Mouse (Mus musculus): Measurements from ENCODE around the gene Pigg.

DNA sequence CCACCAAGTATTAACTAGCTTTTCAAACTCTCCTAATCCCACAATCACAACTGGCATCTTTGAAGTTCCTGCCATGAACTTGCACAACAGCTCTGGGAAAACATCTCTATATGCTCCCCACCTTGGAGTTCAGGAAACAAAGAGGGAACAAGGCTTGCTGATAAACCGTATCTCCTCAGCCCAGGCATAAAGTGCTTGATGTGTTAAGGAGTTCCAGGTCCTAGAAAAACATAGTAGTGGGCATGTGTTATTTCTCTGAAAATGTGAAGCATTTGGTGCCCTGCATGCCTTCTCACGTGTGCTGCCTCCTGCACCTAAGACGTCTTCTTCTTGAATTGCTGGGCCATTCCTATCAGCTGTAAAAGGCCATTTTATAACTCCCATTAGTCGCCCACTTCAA, 25.0 kb downstream of the Pigg start:
- TF ChIP-seq CTCF (IDR thresholded peaks at IDR 0.05; ENCODE audit: borderline replicate concordance, insufficient read depth, low read depth, low read length): no peak
- TF ChIP-seq POLR2A (IDR thresholded peaks at IDR 0.05; ENCODE audit: borderline replicate concordance, insufficient read depth, low read length): no peak

Data from cerebellum, adult 2 months (tissue).